Mouse (Mus musculus): ENCODE measurements at regions not wholly inside any gene's neighbourhood (a gene's known extent, or its start where the extent isn't known, plus 50 kb on each side); places are given as distances from the start of the nearest gene placed in this dataset.

DNA sequence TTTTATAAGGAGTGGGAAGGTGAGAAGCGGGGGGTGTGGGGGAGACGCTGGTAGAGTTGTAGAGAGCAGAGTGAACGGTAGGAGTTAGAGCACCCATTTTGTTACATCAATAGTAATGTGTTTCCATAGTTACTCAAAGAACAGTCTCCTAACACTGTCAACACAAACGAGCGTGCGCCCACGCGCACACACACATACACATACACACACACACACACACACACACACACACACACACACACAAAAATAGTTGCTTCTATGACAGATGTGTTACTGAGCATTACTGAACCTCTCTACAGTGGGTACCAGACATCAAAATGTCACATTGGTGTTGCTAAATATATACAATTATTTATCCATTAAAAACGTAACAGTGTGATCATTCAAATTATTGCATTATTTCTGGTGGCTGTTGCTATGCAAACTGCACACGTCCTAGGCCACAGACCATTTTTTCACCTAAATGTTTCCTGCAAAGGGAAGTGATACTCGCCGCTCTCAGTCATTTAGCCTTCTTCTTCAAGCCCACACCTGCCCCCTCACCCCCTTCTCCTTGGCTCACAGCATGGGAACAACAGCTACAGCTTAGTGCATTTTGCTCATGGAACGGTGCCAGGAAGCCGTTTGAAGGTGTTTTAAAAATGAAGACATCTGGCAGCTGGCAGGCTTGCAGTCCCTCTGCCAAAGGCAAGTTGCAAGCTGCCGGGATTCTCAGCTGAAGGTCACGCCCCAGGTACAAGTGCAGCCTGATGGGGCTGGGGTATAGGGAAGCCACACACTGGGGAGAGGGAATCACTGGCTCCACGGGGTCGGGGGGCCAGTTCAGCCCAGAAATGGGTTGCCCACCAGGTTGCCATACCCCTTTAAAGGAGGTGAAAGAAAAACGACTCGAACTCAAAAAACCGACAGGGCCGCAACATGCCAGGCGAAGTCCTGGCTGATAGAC is 193.4 kb upstream of the Sox2 start:
- WGBS (ENCODE audit: insufficient replicate concordance) = 72% methylated on average over 23 of the region's 23 CpGs
- H3K27me3 ChIP-seq = no peaks in the 10 kb centered on the region
- ATAC-seq (ENCODE audit: low read depth) = no peak
- no peaks in the 10 kb centered on the region for H3K9me3 ChIP-seq (replicated peaks)
- H3K4me3 ChIP-seq (replicated peaks) = no peak overlapping the region
- no peaks in the 10 kb centered on the region for H3K36me3 ChIP-seq
- no peak overlapping the region for H3K27ac ChIP-seq
- H3K9ac ChIP-seq = no peak overlapping the region
- no peak overlapping the region for H3K4me2 ChIP-seq
- H3K4me1 ChIP-seq (replicated peaks) = no peaks in the 10 kb centered on the region
- DNase-seq = no peak

DNA sequence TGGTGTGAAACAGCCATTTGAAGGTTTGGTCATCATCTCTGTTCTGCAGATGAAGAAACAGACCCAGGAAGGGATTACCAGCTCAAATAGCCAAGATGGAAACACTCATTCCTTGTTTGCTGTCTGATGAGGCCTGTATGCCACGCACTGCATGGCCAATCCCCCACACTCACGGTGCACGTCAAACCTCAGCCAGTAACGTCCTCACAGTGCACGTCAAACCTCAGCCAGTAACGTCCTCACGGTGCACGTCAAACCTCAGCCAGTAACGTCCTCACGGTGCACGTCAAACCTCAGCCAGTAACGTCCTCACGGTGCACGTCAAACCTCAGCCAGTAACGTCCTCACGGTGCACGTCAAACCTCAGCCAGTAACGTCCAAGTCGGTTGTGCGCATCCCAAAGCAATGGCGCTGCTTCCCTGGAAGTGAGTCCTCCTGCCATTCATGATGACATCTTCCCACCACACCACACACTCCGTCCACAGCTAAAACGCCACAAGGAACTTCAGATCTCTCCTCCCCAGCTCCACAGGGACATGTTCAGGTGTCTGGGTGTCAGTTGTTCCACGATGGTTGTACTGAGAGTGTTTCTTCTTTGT is 196.1 kb upstream of the Sox2 start:
- H3K9me3 ChIP-seq (replicated peaks) = no peaks in the 10 kb centered on the region
- WGBS (ENCODE audit: insufficient replicate concordance) = 77% methylated on average over 24 of the region's 24 CpGs
- DNase-seq (no peak), ATAC-seq (ENCODE audit: low read depth) (no peak)
- H3K4me2 ChIP-seq = no peak overlapping the region
- H3K9ac ChIP-seq = no peak overlapping the region
- no peak overlapping the region for H3K27ac ChIP-seq
- no peaks in the 10 kb centered on the region for H3K4me1 ChIP-seq (replicated peaks)
- no peaks in the 10 kb centered on the region for H3K27me3 ChIP-seq
- no peaks in the 10 kb centered on the region for H3K36me3 ChIP-seq
- no peak overlapping the region for H3K4me3 ChIP-seq (replicated peaks)

DNA sequence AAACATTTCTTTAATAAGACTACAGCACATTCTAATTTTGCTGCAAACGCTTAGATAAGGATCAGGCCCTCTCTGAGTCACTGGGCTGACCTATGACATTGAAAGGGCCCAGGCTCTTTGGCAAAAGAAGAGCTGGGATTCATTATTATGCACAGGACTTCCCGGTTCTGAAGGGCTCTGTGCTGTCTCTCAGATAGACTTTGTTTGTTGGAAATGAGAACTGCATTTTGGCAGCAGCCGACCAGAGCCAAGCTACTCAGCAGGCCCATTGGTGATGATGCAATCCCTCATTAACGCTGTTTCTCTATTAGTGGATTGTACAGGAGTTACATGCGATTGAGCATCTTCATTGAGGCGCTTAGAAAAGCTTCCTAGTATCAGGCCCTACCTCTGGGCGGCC is 204.9 kb upstream of the Sox2 start:
- Histone ChIP-seq H3K27me3 (no peaks in the 10 kb centered on the region), H3K4me2 (no peak overlapping the region), H3K27ac (no peak overlapping the region), H3K4me1 (replicated peaks) (no peaks in the 10 kb centered on the region), H3K9me3 (replicated peaks) (no peaks in the 10 kb centered on the region), H3K36me3 (no peaks in the 10 kb centered on the region), H3K4me3 (replicated peaks) (no peak overlapping the region), H3K9ac (no peak overlapping the region)
- DNase-seq = no peak
- 43% methylated on average over 7 of the region's 7 CpGs for WGBS (ENCODE audit: insufficient replicate concordance)
- no peak for ATAC-seq (ENCODE audit: low read depth)

DNA sequence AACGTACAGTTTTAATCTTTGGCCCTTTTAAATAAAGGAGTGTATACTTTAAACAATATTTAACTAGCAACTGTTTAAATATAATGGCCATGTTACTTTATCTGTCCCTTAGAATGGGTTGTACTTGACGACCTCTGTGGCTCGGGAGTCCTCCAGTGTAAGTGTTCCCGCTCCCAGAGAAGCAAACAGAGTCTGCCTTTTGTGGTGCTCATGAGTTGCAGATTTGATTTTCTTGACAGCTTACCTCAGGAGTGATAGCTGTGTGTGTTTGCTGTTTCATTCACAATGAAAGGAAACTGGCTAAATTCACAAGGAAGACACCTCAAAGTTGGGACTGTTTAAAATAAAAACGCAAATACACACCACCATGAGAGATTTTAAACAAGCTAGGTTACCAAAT is 205.4 kb upstream of the Sox2 start:
- Histone ChIP-seq H3K27ac (no peak overlapping the region), H3K4me1 (replicated peaks) (no peaks in the 10 kb centered on the region), H3K9ac (no peak overlapping the region), H3K27me3 (no peaks in the 10 kb centered on the region), H3K4me3 (replicated peaks) (no peak overlapping the region), H3K4me2 (no peak overlapping the region), H3K36me3 (no peaks in the 10 kb centered on the region), H3K9me3 (replicated peaks) (no peaks in the 10 kb centered on the region)
- ATAC-seq (ENCODE audit: low read depth) (no peak), DNase-seq (no peak)
- 55% methylated on average over 5 of the region's 5 CpGs for WGBS (ENCODE audit: insufficient replicate concordance)

DNA sequence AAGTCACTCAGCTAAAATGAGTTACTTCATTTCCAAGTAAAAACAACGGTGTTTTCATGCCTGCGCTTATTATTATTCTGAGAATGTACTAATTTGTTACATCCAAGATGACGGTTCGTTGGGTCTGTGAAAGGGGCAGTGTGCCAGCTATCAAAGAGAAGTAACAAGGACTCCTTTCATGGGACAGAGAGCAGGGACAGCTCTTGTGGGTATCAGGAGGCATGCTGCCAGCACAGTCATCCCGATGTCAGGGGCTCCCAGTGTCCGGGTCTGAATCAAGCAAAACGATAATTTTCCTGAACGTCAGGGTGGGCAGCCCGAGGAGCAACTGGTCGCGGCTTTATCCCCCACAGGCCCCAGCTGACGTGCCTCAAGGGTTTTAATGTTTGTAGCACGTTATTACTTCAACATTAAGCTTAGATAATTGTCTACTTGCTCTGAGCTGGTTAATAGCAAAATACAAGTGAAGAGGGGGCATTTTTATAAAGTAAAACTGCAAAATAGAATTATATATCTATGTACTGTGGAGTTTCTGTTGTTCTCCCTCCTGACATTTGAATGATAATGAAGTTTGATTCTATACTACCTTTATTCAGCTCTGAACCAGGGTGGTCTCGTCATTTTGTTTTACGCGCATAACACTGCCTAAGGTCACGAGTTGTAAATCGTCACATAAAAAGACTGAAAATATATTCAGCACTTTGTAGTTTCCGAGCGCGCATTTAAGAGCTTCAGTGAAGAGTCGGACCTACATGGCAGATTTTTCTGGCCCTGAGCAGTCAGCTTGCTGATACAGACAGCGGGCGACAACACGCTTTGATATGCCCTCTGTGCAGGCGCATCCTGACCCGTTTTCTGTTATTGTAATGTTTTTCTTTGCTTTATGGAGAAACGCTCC is 206.2 kb upstream of the Sox2 start:
- H3K36me3 ChIP-seq = no peaks in the 10 kb centered on the region
- no peak overlapping the region for H3K9ac ChIP-seq
- DNase-seq = no peak
- no peak overlapping the region for H3K4me2 ChIP-seq
- no peaks in the 10 kb centered on the region for H3K9me3 ChIP-seq (replicated peaks)
- WGBS (ENCODE audit: insufficient replicate concordance) = 79% methylated on average over 28 of the region's 28 CpGs
- no peak overlapping the region for H3K27ac ChIP-seq
- no peak overlapping the region for H3K4me3 ChIP-seq (replicated peaks)
- H3K4me1 ChIP-seq (replicated peaks) = no peaks in the 10 kb centered on the region
- no peaks in the 10 kb centered on the region for H3K27me3 ChIP-seq
- no peak for ATAC-seq (ENCODE audit: low read depth)

DNA sequence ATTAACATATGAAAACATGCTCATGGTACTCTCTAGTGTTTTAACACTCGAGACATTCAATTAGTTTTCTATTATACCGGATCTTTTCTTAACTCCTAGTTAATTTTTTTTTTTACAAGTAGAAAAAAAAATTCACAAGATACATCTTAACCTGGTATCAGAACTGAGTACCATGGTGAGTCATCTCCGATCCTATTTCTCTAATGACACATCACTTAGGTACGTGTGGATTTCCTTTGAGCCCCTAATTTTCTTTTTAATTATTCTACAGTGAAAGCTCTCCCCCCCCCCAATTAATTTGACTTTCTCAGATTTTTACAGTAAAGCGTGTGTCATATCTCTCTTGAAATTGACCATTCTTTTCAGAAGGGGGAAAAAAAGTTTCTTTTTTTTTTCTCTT is 206.9 kb upstream of the Sox2 start:
- H3K27me3 ChIP-seq = no peaks in the 10 kb centered on the region
- H3K36me3 ChIP-seq = no peaks in the 10 kb centered on the region
- 66% methylated on average over 5 of the region's 5 CpGs for WGBS (ENCODE audit: insufficient replicate concordance)
- H3K27ac ChIP-seq = no peak overlapping the region
- no peak for DNase-seq
- no peak overlapping the region for H3K4me3 ChIP-seq (replicated peaks)
- no peaks in the 10 kb centered on the region for H3K9me3 ChIP-seq (replicated peaks)
- no peak overlapping the region for H3K9ac ChIP-seq
- ATAC-seq (ENCODE audit: low read depth) = no peak
- H3K4me2 ChIP-seq = no peak overlapping the region
- H3K4me1 ChIP-seq (replicated peaks) = no peaks in the 10 kb centered on the region

DNA sequence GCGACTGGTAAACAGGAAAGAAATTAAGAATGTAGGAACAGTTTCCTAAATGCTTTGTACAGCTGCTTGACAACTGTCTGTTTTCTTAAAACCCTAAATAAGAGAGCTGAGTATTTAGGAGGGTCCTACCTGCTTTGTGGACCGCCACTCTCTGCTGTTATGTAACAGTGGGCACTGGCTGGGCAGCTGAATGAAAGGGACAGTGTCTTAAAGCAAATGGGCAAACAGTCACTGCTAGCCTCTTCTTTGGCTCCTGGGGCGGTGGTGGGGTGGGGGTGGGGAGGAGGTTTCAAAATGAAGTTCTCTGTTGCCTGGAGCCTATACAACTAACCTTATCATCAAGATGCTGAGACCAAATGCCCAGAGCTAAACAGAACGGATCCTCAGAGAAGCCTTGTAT is 208.4 kb upstream of the Sox2 start:
- no peak overlapping the region for H3K4me3 ChIP-seq (replicated peaks)
- H3K9ac ChIP-seq = no peak overlapping the region
- no peak overlapping the region for H3K4me2 ChIP-seq
- H3K27me3 ChIP-seq = no peaks in the 10 kb centered on the region
- H3K27ac ChIP-seq = no peak overlapping the region
- H3K9me3 ChIP-seq (replicated peaks) = no peaks in the 10 kb centered on the region
- DNase-seq (no peak), ATAC-seq (ENCODE audit: low read depth) (no peak)
- H3K4me1 ChIP-seq (replicated peaks) = no peaks in the 10 kb centered on the region
- WGBS (ENCODE audit: insufficient replicate concordance) = 59% methylated on average over 4 of the region's 4 CpGs
- H3K36me3 ChIP-seq = no peaks in the 10 kb centered on the region

DNA sequence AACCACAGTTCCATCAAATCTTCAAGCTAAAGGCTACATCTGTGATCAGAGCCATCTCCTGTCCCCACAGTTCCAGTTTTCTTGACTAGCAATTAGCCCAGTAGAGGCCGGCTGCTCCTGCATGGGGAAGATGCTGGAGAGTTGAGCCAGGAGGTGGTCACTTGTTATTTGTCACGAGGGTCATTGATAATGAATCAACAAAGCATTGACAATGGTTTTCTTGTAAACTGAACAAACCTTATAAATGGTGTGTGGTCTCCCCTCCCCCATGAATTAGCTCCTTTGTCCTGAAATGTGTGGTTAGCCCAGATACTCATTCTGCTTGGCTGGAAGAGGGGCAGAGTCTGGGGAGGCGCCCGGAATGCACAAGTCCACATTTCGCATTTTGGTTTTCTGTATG is 208.9 kb upstream of the Sox2 start:
- no peak for ATAC-seq (ENCODE audit: low read depth)
- Histone ChIP-seq H3K9ac (no peak overlapping the region), H3K27me3 (no peaks in the 10 kb centered on the region), H3K36me3 (no peaks in the 10 kb centered on the region), H3K4me1 (replicated peaks) (no peaks in the 10 kb centered on the region), H3K27ac (no peak overlapping the region), H3K4me3 (replicated peaks) (no peak overlapping the region), H3K9me3 (replicated peaks) (no peaks in the 10 kb centered on the region), H3K4me2 (no peak overlapping the region)
- no peak for DNase-seq
- 59% methylated on average over 5 of the region's 5 CpGs for WGBS (ENCODE audit: insufficient replicate concordance)

DNA sequence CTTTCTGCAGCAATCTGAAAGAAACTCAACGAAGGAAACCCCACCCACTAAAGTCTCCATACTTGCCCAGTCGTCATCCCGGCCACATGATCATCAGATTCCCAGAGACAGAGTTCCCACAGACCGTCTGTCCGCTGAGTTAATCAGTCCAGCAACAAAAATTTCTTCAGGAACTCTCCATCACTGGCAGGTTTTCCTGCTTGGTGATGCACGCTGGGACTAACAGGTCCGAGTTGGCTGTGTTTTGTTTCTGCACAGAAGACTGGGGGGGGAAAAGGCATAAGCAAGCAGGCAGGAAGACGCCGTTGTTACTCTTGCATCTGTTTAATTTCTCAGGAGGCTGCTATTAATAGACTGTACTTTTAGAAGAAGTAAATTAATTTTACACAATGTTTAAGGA is 215.3 kb upstream of the Sox2 start:
- no peak for ATAC-seq (ENCODE audit: low read depth)
- no peak overlapping the region for H3K4me3 ChIP-seq (replicated peaks)
- H3K27ac ChIP-seq = no peak overlapping the region
- WGBS (ENCODE audit: insufficient replicate concordance) = 60% methylated on average over 9 of the region's 9 CpGs
- H3K4me1 ChIP-seq (replicated peaks) = no peaks in the 10 kb centered on the region
- H3K27me3 ChIP-seq = no peaks in the 10 kb centered on the region
- no peak for DNase-seq
- H3K9me3 ChIP-seq (replicated peaks) = 0 out of 2 replicates have a peak, but pooled peaks cover 3% of the 10 kb centered on the region
- H3K36me3 ChIP-seq = no peaks in the 10 kb centered on the region
- no peak overlapping the region for H3K4me2 ChIP-seq
- H3K9ac ChIP-seq = no peak overlapping the region

DNA sequence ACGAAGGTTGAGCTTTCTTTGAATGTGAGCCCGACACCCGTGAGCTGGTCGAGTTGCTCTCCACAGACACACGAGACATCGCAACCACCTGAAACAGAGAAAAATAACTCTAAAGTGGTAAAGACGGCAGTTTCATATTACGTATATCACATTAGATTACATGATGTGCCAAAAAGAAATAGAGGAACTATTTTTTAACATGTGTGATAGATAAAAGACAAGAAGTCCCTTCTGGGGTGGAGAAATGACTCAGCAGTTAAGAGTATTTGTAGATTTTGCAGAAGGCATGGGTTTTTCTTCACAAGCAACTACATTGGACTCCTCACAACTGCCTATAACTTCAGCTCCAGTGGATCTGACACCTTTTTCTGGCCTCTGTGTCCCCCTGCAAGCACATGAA is 222.2 kb upstream of the Sox2 start:
- H3K4me3 ChIP-seq (replicated peaks) = no peak overlapping the region
- H3K9me3 ChIP-seq (replicated peaks) = 0 out of 2 replicates have a peak, but pooled peaks cover 3% of the 10 kb centered on the region
- no peak for ATAC-seq (ENCODE audit: low read depth)
- no peak overlapping the region for H3K4me2 ChIP-seq
- 69% methylated on average over 8 of the region's 8 CpGs for WGBS (ENCODE audit: insufficient replicate concordance)
- H3K27ac ChIP-seq = no peak overlapping the region
- no peak for DNase-seq
- H3K4me1 ChIP-seq (replicated peaks) = no peaks in the 10 kb centered on the region
- no peaks in the 10 kb centered on the region for H3K36me3 ChIP-seq
- no peaks in the 10 kb centered on the region for H3K27me3 ChIP-seq
- H3K9ac ChIP-seq = no peak overlapping the region

DNA sequence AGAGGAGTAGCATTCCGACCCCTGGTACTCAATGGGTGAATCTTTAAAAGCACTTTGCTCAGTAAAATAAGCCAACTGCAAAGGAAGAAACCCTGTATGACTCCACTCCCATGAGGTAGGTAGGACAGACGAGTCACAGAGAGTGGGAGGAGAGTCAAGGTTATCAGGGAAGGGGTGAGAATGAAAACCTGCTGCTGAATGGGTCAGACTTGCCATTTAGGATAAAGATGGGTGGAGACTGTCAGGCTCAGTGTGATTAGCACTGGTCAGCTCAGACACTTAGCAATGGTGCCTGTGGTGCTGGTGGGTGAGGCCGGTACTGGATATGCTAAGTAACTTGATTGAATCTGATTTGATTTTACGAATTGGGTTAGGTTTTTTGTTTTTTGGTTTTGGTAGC is 222.7 kb upstream of the Sox2 start:
- H3K4me1 ChIP-seq (replicated peaks) = no peaks in the 10 kb centered on the region
- DNase-seq (no peak), ATAC-seq (ENCODE audit: low read depth) (no peak)
- H3K4me3 ChIP-seq (replicated peaks) = no peak overlapping the region
- no peak overlapping the region for H3K27ac ChIP-seq
- no peaks in the 10 kb centered on the region for H3K27me3 ChIP-seq
- H3K36me3 ChIP-seq = no peaks in the 10 kb centered on the region
- no peak overlapping the region for H3K4me2 ChIP-seq
- WGBS (ENCODE audit: insufficient replicate concordance) = 61% methylated on average over 4 of the region's 4 CpGs
- no peak overlapping the region for H3K9ac ChIP-seq
- 0 out of 2 replicates have a peak, but pooled peaks cover 3% of the 10 kb centered on the region for H3K9me3 ChIP-seq (replicated peaks)
